Mouse (Mus musculus): Measurements from ENCODE around the gene Trir. TPM values are rescaled to one million over a fixed set of nuclear protein-coding genes. Genes with fewer than 3 reads are reported as not detected.

Trir gene
- polyA plus RNA-seq, 1 experiment from 2014 or later: 147 TPM

GRCm38 (mm10) chr8:85007686-85008085, 18.9 kb upstream of the Trir start:
- H3K27me3 ChIP-seq: peaks cover 58% of the 10 kb centered on the region
- H3K4me3 ChIP-seq: no peak overlapping the region
- H3K27ac ChIP-seq (replicated peaks): no peak overlapping the region
- peaks cover 4% of the 10 kb centered on the region; the same call in 1 of the 2 replicates for H3K36me3 ChIP-seq
- WGBS: 18% methylated on average over 25 of the region's 25 CpGs
- no peaks in the 10 kb centered on the region for H3K9me3 ChIP-seq
- H3K9ac ChIP-seq: no peak overlapping the region
- no peak for ATAC-seq (ENCODE audit: low read depth)
- H3K4me1 ChIP-seq (replicated peaks): 0 out of 2 replicates have a peak, but pooled peaks cover 3% of the 10 kb centered on the region
- H3K4me2 ChIP-seq: no peak overlapping the region

DNA sequence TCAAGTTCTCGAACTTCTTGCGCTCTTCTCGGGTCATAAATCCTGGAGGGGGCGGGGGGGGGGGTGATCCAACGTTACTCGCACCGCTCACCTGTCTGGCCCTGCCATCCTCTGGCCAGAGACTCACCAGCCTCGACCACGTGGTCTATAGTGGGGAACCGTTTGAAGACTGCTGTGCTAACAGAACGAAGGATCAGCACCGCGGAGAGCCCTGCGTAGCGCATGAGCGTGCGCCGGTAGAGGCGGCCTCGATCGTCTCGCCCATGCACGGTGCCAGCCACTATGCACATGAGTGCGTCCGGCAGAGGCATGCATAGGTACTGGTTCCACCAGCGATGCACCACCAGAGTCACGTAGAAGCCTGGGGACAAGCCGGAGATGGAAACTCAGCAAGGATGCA, 15.4 kb upstream of the Trir start:
- no peak overlapping the region for H3K9ac ChIP-seq
- peaks cover 9% of the 10 kb centered on the region; the same call in 1 of the 2 replicates for H3K4me1 ChIP-seq (replicated peaks)
- H3K36me3 ChIP-seq: no peaks in the 10 kb centered on the region
- H3K4me2 ChIP-seq: no peak overlapping the region
- no peak for ATAC-seq (ENCODE audit: low read depth)
- H3K9me3 ChIP-seq: no peaks in the 10 kb centered on the region
- no peak overlapping the region for H3K27ac ChIP-seq (replicated peaks)
- H3K4me3 ChIP-seq: no peak overlapping the region
- WGBS: 17% methylated on average over 28 of the region's 28 CpGs
- H3K27me3 ChIP-seq: peaks cover 73% of the 10 kb centered on the region

DNA sequence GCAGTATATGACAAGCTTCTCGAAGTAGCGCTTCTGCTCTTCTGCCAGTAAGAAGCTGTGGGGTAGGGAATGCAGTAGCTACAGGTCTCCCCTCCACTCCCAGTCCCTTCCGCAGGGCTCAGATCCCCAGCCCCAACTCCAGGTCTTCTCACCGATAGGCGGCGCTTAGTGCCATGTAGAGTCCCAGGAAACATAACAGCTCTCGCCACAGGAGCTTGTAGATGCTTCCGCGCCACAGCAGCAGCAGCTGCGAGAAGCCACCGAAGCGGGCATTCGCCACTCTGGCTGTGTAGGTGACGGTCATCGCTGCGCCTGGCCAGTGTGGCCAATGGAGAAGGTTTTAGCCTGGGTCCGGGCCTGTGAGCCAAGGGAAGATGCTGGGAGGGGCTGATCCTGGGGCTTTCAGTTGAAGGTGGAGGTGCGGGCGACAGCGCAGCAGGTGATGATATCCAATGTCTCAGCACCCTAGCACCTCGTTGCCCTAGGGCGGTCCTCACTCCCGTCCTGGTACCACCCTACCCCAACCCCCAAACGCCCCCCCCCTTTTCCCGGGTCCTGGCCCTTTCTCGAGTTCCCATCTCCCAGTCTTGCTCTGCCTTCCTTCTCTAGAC, 13.3 kb upstream of the Trir start:
- 4% methylated on average over 25 of the region's 26 CpGs for WGBS
- Histone ChIP-seq H3K4me2 (peak overlapping the region; percentile 64), H3K36me3 (peaks cover 17% of the 10 kb centered on the region), H3K9me3 (no peaks in the 10 kb centered on the region), H3K4me1 (replicated peaks) (peaks cover 9% of the 10 kb centered on the region; the same call in 1 of the 2 replicates), H3K27ac (replicated peaks) (no peak overlapping the region), H3K9ac (peak overlapping the region; percentile 65), H3K27me3 (peaks cover 60% of the 10 kb centered on the region), H3K4me3 (peak overlapping the region; percentile 33)
- ATAC-seq (ENCODE audit: low read depth): peak; percentile 80; the same call in 1 of the 2 replicates

DNA sequence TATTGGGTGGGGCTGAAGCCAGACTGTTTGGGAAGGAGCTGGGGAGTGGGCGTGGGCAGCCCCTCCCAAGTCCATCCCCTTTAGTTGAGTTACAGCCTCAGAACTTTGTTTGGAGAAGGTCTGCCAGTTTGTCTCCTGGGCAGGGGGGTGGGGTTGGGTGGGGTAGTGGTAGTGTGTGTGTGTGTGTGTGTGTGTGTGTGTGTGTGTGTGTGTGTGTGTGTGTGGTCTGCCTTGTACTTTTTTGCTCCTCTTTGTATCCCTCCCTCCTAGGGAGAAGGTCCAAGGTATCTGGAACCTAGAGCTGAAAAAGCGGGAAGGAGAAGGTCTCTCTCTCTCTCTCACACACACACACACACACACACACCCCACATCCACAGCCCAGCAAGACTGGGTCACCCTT, 12.2 kb upstream of the Trir start, which contains the start of gene Best2:
Gene Best2 (minus strand): TSS at position 101 of the 400 bp plus-strand sequence.
- H3K9ac ChIP-seq: peak within 1 kb of the TSS; percentile 65
- peak within 1 kb of the TSS; percentile 33 for H3K4me3 ChIP-seq
- 64% methylated on average over 2 of the region's 2 CpGs for WGBS
- peaks cover 28% of the 10 kb centered on the region for H3K36me3 ChIP-seq
- H3K4me1 ChIP-seq (replicated peaks): peaks cover 9% of the 10 kb centered on the region; the same call in 1 of the 2 replicates
- peak within 1 kb of the TSS; percentile 64 for H3K4me2 ChIP-seq
- H3K27me3 ChIP-seq: peaks cover 51% of the 10 kb centered on the region
- ATAC-seq (ENCODE audit: low read depth): no peak
- H3K9me3 ChIP-seq: no peaks in the 10 kb centered on the region
- no peak within 1 kb of the TSS for H3K27ac ChIP-seq (replicated peaks)

DNA sequence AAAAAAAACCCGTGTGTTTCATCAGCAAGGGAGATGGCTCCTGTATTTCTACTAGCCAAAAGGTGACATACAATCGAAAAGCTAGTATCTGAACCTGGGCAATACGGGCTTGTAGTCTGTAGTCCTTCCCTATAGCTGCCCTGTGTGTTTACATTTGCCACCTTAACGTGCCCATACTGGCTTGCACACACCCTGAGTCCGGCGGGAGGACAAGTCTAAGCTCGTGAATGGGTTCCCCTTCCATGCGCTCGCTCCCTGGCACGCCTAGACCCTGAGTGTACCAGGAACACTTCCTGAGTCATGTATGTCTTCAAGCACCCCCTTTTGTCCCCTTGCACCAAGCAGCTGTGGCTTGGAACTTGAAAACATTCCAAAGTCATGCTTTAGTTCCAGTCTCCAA, 9.9 kb upstream of the Trir start:
- Histone ChIP-seq H3K4me3 (no peak overlapping the region), H3K4me1 (replicated peaks) (peaks cover 6% of the 10 kb centered on the region; the same call in 1 of the 2 replicates), H3K9me3 (no peaks in the 10 kb centered on the region), H3K36me3 (peaks cover 51% of the 10 kb centered on the region), H3K27ac (replicated peaks) (no peak overlapping the region), H3K9ac (no peak overlapping the region), H3K27me3 (peaks cover 34% of the 10 kb centered on the region), H3K4me2 (no peak overlapping the region)
- ATAC-seq (ENCODE audit: low read depth): no peak
- WGBS: 77% methylated on average over 10 of the region's 10 CpGs

DNA sequence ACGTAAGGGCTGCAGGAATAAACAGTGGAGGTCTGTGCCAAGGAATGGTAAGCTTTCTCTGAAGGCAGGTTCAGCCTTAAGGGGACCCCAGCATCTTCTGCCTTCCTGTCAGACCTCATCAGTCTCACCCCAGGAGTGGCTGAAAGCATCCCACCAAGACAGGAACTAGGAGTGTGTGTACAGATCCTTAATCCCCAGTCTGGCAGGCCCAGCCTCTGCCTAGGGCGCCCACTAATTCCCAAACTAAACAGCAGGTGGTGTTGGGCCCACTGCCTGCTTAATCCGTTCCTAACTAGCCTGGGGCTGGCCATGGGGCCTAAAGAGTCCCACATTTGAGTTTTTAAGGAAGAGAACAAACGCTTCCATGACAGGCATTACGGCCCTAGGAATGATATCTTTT, 9.4 kb upstream of the Trir start:
- WGBS: 66% methylated on average over 5 of the region's 5 CpGs
- H3K4me2 ChIP-seq: no peak overlapping the region
- peaks cover 56% of the 10 kb centered on the region for H3K36me3 ChIP-seq
- no peaks in the 10 kb centered on the region for H3K9me3 ChIP-seq
- H3K4me1 ChIP-seq (replicated peaks): peaks cover 6% of the 10 kb centered on the region; the same call in 1 of the 2 replicates
- no peak overlapping the region for H3K9ac ChIP-seq
- peaks cover 29% of the 10 kb centered on the region for H3K27me3 ChIP-seq
- H3K27ac ChIP-seq (replicated peaks): no peak overlapping the region
- ATAC-seq (ENCODE audit: low read depth): no peak
- H3K4me3 ChIP-seq: no peak overlapping the region

DNA sequence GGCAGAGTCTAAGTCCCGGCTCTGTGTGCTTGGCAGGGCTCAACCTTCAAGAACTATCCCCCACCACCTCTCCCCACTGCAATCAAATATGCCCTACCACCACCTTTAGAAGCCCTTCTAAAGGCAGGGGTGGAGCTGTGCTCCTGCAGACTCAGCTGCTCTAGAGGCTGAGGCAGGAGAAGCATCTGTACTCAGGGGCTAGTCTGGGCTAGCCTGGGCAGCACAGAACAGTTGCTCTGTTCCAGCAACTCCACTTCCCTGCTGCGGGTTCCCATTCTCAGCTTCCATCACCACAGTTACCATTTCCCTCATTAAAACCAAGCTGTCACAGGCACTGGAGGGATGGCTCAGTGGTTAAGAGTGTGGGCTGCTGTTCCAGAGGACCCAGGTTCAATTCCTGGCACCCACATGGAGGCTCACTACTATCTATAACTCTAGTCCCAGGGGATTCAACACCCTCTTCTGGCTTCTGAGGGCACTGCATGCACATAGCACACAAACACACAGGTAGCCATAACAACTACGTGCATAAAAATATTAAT, 5.0 kb upstream of the Trir start:
- Histone ChIP-seq H3K4me3 (no peak overlapping the region), H3K9me3 (no peaks in the 10 kb centered on the region), H3K9ac (no peak overlapping the region), H3K27me3 (no peaks in the 10 kb centered on the region), H3K36me3 (peaks cover 74% of the 10 kb centered on the region), H3K4me1 (replicated peaks) (peaks cover 24% of the 10 kb centered on the region), H3K4me2 (no peak overlapping the region), H3K27ac (replicated peaks) (no peak overlapping the region)
- WGBS: 95% methylated on average over 3 of the region's 3 CpGs
- ATAC-seq (ENCODE audit: low read depth): no peak

DNA sequence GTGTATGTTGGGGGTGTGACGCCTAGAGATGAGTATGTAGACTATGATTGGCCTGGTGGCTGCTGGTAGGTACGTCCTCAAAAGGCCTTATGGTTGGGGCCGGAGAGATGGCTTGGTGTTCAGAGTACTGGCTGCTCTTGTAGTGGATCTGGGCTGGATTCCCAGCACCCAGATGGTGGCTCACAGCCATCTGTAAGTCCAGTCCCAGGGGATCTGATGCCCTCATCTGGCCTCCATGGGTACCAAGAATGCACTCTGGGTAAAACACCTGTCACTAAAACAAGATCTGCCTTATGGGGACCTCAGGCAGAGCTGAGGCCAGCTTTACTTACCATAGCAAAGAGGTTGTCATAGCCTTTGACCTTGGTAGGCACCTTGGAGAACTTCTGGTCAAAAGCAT, 2.8 kb upstream of the Trir start:
- H3K27me3 ChIP-seq: no peaks in the 10 kb centered on the region
- ATAC-seq (ENCODE audit: low read depth): no peak
- peaks cover 38% of the 10 kb centered on the region for H3K4me1 ChIP-seq (replicated peaks)
- H3K9me3 ChIP-seq: no peaks in the 10 kb centered on the region
- peak overlapping the region; percentile 96 for H3K4me2 ChIP-seq
- 98% methylated on average over 3 of the region's 3 CpGs for WGBS
- no peak overlapping the region for H3K9ac ChIP-seq
- peaks cover 52% of the 10 kb centered on the region for H3K36me3 ChIP-seq
- H3K27ac ChIP-seq (replicated peaks): no peak overlapping the region
- peak overlapping the region; percentile 86; the same call in 1 of the 2 replicates for H3K4me3 ChIP-seq

DNA sequence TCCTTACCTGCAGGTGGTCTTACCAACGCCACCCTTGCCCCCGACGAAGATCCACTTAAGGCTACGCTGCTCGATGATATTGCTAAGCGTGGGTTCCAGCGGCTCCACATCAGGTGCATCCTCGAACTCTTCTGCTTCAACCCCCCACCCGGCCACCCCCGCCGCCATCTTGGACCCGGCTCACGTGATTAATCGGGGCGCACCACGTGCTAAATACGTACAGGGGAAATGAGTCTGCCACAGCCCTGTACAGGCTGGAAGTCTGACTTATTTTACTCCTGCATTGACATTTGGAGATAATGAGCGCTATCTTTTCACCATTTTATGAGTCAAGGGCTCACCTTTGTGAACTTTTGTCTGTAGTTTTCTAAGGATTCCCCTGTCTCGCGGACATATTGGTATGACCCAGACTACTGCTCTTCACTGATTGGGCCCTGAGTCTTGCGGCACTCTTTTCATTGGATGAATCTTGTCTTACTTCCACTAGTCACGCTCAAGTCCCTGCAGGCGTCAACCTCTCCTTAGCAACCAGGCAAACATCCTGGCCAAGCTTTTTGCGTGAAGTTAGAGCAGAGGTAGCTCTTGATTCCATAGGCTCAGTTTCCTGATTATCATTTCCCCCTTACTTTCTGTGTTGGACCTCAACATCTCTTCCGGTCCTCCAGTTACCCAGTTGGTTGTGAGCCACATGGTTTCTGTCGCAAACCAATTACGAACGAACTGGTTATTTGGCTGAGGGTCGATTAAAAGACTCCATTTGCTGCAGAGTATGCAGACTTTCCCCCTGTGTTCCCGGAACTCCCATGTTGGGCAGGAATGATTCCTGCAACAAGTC, 1.3 kb upstream of the Trir start, which contains the start of gene Asna1:
Gene Asna1 (minus strand): TSS at position 184 of the 835 bp plus-strand sequence.
- Histone ChIP-seq H3K4me1 (replicated peaks) (peaks cover 43% of the 10 kb centered on the region), H3K9ac (peak within 1 kb of the TSS; percentile 89), H3K4me3 (peak within 1 kb of the TSS; percentile 86), H3K9me3 (no peaks in the 10 kb centered on the region), H3K27ac (replicated peaks) (peak within 1 kb of the TSS; percentile 93), H3K27me3 (no peaks in the 10 kb centered on the region), H3K4me2 (peak within 1 kb of the TSS; percentile 96), H3K36me3 (peaks cover 48% of the 10 kb centered on the region)
- ATAC-seq (ENCODE audit: low read depth): peak; percentile 87
- WGBS: 6% methylated on average over 30 of the region's 30 CpGs

- H3K27me3 ChIP-seq: no peaks in the 10 kb centered on the region
- under 1% methylated on average over 13 of the region's 13 CpGs for WGBS
- peak overlapping the region; percentile 99 for H3K9ac ChIP-seq
- no peaks in the 10 kb centered on the region for H3K9me3 ChIP-seq
- no peak for ATAC-seq (ENCODE audit: low read depth)
- peaks cover 46% of the 10 kb centered on the region for H3K36me3 ChIP-seq
- H3K4me3 ChIP-seq: peak overlapping the region; percentile 86
- peaks cover 43% of the 10 kb centered on the region for H3K4me1 ChIP-seq (replicated peaks)
- peak overlapping the region; percentile 96 for H3K4me2 ChIP-seq
- H3K27ac ChIP-seq (replicated peaks): peak overlapping the region; percentile 93
These were observed 863 bp downstream of the Trir start for GRCm38 (mm10) chr8:85027516-85027855.

DNA sequence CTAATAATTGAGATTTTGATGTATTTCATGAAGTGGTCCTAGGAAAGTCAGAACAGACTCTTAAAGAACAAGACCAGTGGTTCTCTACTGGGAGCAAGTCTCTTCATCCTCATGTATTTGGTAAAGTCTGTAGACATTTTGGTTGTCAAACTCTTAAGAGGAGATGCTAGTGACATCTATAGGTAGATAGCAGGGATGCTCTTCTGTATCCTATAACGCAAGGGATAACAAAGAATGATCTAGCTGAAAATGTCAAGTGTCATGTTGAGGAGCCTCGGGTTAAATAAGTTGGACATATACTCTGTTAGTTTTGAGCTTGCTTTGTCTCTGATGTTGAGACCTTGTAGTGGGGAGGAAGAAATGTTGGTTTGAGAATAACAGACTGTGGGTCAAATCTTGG, 1.3 kb downstream of the Trir start:
- Histone ChIP-seq H3K4me1 (replicated peaks) (peaks cover 43% of the 10 kb centered on the region), H3K4me2 (peak overlapping the region; percentile 96), H3K9ac (peak overlapping the region; percentile 99), H3K36me3 (peaks cover 46% of the 10 kb centered on the region), H3K27ac (replicated peaks) (0 out of 2 replicates have a peak overlapping the region, but pooled peaks have one; percentile 7), H3K9me3 (no peaks in the 10 kb centered on the region), H3K27me3 (no peaks in the 10 kb centered on the region), H3K4me3 (peak overlapping the region; percentile 86)
- no peak for ATAC-seq (ENCODE audit: low read depth)
- 25% methylated on average over 2 of the region's 2 CpGs for WGBS

DNA sequence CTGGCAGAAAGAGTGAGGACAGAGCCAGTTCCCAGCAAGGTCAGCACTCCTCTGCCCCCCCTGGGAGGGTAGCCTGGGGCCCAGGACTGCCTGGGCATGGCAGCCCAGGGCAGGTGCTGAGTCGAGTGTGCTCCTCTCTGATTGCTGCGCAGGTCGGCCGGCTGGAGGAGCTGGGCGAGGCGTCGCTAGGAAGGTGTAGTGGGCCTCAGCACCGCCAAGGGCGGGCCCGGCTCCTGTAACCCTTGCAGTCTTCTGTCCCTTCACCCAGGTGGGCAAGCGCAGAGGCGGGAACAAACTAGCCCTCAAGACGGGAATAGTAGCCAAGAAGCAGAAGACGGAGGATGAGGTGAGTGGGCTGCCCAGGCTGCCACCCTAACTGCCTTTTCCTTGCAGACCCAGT, 2.6 kb downstream of the Trir start:
- Histone ChIP-seq H3K36me3 (peaks cover 37% of the 10 kb centered on the region), H3K27me3 (no peaks in the 10 kb centered on the region), H3K4me2 (peak overlapping the region; percentile 96), H3K9me3 (no peaks in the 10 kb centered on the region), H3K9ac (peak overlapping the region; percentile 99; the same call in 1 of the 2 replicates), H3K4me3 (no peak overlapping the region; the same call in 1 of the 2 replicates), H3K27ac (replicated peaks) (no peak overlapping the region), H3K4me1 (replicated peaks) (peaks cover 35% of the 10 kb centered on the region)
- ATAC-seq (ENCODE audit: low read depth): no peak
- 94% methylated on average over 14 of the region's 14 CpGs for WGBS

Data from neural tube, embryonic 13.5 days (tissue).